Mouse (Mus musculus): ENCODE measurements around the gene Kifc3. TPM values are rescaled to one million over a fixed set of nuclear protein-coding genes. Genes with fewer than 3 reads are reported as not detected.
A peak's percentile ranks its signal among the peaks of the same experiment; 100 is the strongest.

Gene Kifc3
- 16.9 and 23.0 TPM in 2 replicates for polyA plus RNA-seq (2015; fragmentation: Nextera tagmentation; extraction: Ambion mirVana)

GRCm38 (mm10) chr8:95202649-95203275, at the start of gene Kifc3:
Kifc3 (minus strand) TSS chr8:95202812.
- no peak for ATAC-seq (replicated peaks; ENCODE audit: extremely low read depth, insufficient read depth, low FRiP score)
- 53% methylated on average over 14 of the region's 14 CpGs for WGBS
- H3K9ac ChIP-seq (ENCODE audit: low read length), result no peak within 1 kb of the TSS

GRCm38 (mm10) chr8:95252056-95252455, 49.4 kb upstream of the Kifc3 start:
- ATAC-seq (replicated peaks; ENCODE audit: extremely low read depth, insufficient read depth, low FRiP score), result no peak
- no peaks in the 10 kb centered on the region for H3K4me1 ChIP-seq (ENCODE audit: control insufficient read depth, insufficient read depth, low read length)
- H3K27ac ChIP-seq (ENCODE audit: low read length), result no peak overlapping the region
- WGBS, result 65% methylated on average over 9 of the region's 9 CpGs
- H3K27me3 ChIP-seq (ENCODE audit: control insufficient read depth, insufficient read depth, low read length), result no peaks in the 10 kb centered on the region
- H3K4me2 ChIP-seq (ENCODE audit: low read depth, low read length), result no peak overlapping the region
- H3K9me3 ChIP-seq (replicated peaks; ENCODE audit: control insufficient read depth, low read length), result no peaks in the 10 kb centered on the region
- H3K9ac ChIP-seq (ENCODE audit: low read length), result no peak overlapping the region
- no peaks in the 10 kb centered on the region for H3K36me3 ChIP-seq (ENCODE audit: control insufficient read depth, insufficient read depth)
- H3K4me3 ChIP-seq (ENCODE audit: low read length), result no peak overlapping the region

More at GRCm38 (mm10) chr8:95202649-95203275, at the start of gene Kifc3:
- no peak within 1 kb of the TSS for H3K4me2 ChIP-seq (ENCODE audit: low read depth, low read length)
- no peak within 1 kb of the TSS for H3K4me3 ChIP-seq (ENCODE audit: low read length)
- no peak within 1 kb of the TSS for H3K27ac ChIP-seq (ENCODE audit: low read length)
- H3K9me3 ChIP-seq (replicated peaks; ENCODE audit: control insufficient read depth, low read length), result no peaks in the 10 kb centered on the region
- no peaks in the 10 kb centered on the region for H3K4me1 ChIP-seq (ENCODE audit: control insufficient read depth, insufficient read depth, low read length)
- no peaks in the 10 kb centered on the region for H3K36me3 ChIP-seq (ENCODE audit: control insufficient read depth, insufficient read depth)
- H3K27me3 ChIP-seq (ENCODE audit: control insufficient read depth, insufficient read depth, low read length), result no peaks in the 10 kb centered on the region

- Histone ChIP-seq H3K27ac (ENCODE audit: low read length) (no peak overlapping the region), H3K27me3 (ENCODE audit: control insufficient read depth, insufficient read depth, low read length) (no peaks in the 10 kb centered on the region), H3K36me3 (ENCODE audit: control insufficient read depth, insufficient read depth) (no peaks in the 10 kb centered on the region), H3K4me1 (ENCODE audit: control insufficient read depth, insufficient read depth, low read length) (peaks cover 8% of the 10 kb centered on the region), H3K4me3 (ENCODE audit: low read length) (no peak overlapping the region), H3K4me2 (ENCODE audit: low read depth, low read length) (no peak overlapping the region), H3K9me3 (replicated peaks; ENCODE audit: control insufficient read depth, low read length) (no peaks in the 10 kb centered on the region), H3K9ac (ENCODE audit: low read length) (no peak overlapping the region)
- 54% methylated on average over 4 of the region's 4 CpGs for WGBS
- no peak for ATAC-seq (replicated peaks; ENCODE audit: extremely low read depth, insufficient read depth, low FRiP score)
Measured at GRCm38 (mm10) chr8:95249847-95250246, 47.2 kb upstream of the Kifc3 start.

- no peak for ATAC-seq (replicated peaks; ENCODE audit: extremely low read depth, insufficient read depth, low FRiP score)
- Histone ChIP-seq H3K4me3 (ENCODE audit: low read length) (no peak overlapping the region), H3K27me3 (ENCODE audit: control insufficient read depth, insufficient read depth, low read length) (no peaks in the 10 kb centered on the region), H3K36me3 (ENCODE audit: control insufficient read depth, insufficient read depth) (no peaks in the 10 kb centered on the region), H3K9ac (ENCODE audit: low read length) (no peak overlapping the region), H3K4me2 (ENCODE audit: low read depth, low read length) (no peak overlapping the region), H3K27ac (ENCODE audit: low read length) (no peak overlapping the region), H3K4me1 (ENCODE audit: control insufficient read depth, insufficient read depth, low read length) (peaks cover 20% of the 10 kb centered on the region), H3K9me3 (replicated peaks; ENCODE audit: control insufficient read depth, low read length) (no peaks in the 10 kb centered on the region)
- WGBS, result 78% methylated on average over 5 of the region's 5 CpGs
Measured at GRCm38 (mm10) chr8:95247277-95247676, 44.7 kb upstream of the Kifc3 start.

- no peak overlapping the region for H3K9ac ChIP-seq (ENCODE audit: low read length)
- H3K9me3 ChIP-seq (replicated peaks; ENCODE audit: control insufficient read depth, low read length), result no peaks in the 10 kb centered on the region
- H3K4me1 ChIP-seq (ENCODE audit: control insufficient read depth, insufficient read depth, low read length), result peaks cover 20% of the 10 kb centered on the region
- no peaks in the 10 kb centered on the region for H3K27me3 ChIP-seq (ENCODE audit: control insufficient read depth, insufficient read depth, low read length)
- peak; percentile 75 for ATAC-seq (replicated peaks; ENCODE audit: extremely low read depth, insufficient read depth, low FRiP score)
- H3K4me2 ChIP-seq (ENCODE audit: low read depth, low read length), result no peak overlapping the region
- no peaks in the 10 kb centered on the region for H3K36me3 ChIP-seq (ENCODE audit: control insufficient read depth, insufficient read depth)
- peak overlapping the region; percentile 64 for H3K27ac ChIP-seq (ENCODE audit: low read length)
- 35% methylated on average over 5 of the region's 5 CpGs for WGBS
- H3K4me3 ChIP-seq (ENCODE audit: low read length), result no peak overlapping the region
Measured at GRCm38 (mm10) chr8:95245180-95245579, 42.6 kb upstream of the Kifc3 start.

- Histone ChIP-seq H3K27me3 (ENCODE audit: control insufficient read depth, insufficient read depth, low read length) (no peaks in the 10 kb centered on the region), H3K9ac (ENCODE audit: low read length) (no peak overlapping the region), H3K36me3 (ENCODE audit: control insufficient read depth, insufficient read depth) (no peaks in the 10 kb centered on the region), H3K27ac (ENCODE audit: low read length) (no peak overlapping the region), H3K4me1 (ENCODE audit: control insufficient read depth, insufficient read depth, low read length) (peaks cover 20% of the 10 kb centered on the region), H3K9me3 (replicated peaks; ENCODE audit: control insufficient read depth, low read length) (no peaks in the 10 kb centered on the region), H3K4me3 (ENCODE audit: low read length) (no peak overlapping the region), H3K4me2 (ENCODE audit: low read depth, low read length) (no peak overlapping the region)
- 79% methylated on average over 4 of the region's 4 CpGs for WGBS
- ATAC-seq (replicated peaks; ENCODE audit: extremely low read depth, insufficient read depth, low FRiP score), result no peak
Measured at GRCm38 (mm10) chr8:95243853-95244252, 41.2 kb upstream of the Kifc3 start.

GRCm38 (mm10) chr8:95242826-95243571, 40.4 kb upstream of the Kifc3 start:
- no peak overlapping the region for H3K4me3 ChIP-seq (ENCODE audit: low read length)
- no peaks in the 10 kb centered on the region for H3K36me3 ChIP-seq (ENCODE audit: control insufficient read depth, insufficient read depth)
- no peaks in the 10 kb centered on the region for H3K9me3 ChIP-seq (replicated peaks; ENCODE audit: control insufficient read depth, low read length)
- H3K4me1 ChIP-seq (ENCODE audit: control insufficient read depth, insufficient read depth, low read length), result peaks cover 20% of the 10 kb centered on the region
- no peak overlapping the region for H3K27ac ChIP-seq (ENCODE audit: low read length)
- WGBS, result 47% methylated on average over 12 of the region's 12 CpGs
- no peak overlapping the region for H3K4me2 ChIP-seq (ENCODE audit: low read depth, low read length)
- no peak for ATAC-seq (replicated peaks; ENCODE audit: extremely low read depth, insufficient read depth, low FRiP score)
- no peaks in the 10 kb centered on the region for H3K27me3 ChIP-seq (ENCODE audit: control insufficient read depth, insufficient read depth, low read length)
- H3K9ac ChIP-seq (ENCODE audit: low read length), result no peak overlapping the region

GRCm38 (mm10) chr8:95242099-95242825, 39.6 kb upstream of the Kifc3 start:
- 86% methylated on average over 26 of the region's 26 CpGs for WGBS
- ATAC-seq (replicated peaks; ENCODE audit: extremely low read depth, insufficient read depth, low FRiP score), result no peak
- Histone ChIP-seq H3K4me1 (ENCODE audit: control insufficient read depth, insufficient read depth, low read length) (peaks cover 20% of the 10 kb centered on the region), H3K27me3 (ENCODE audit: control insufficient read depth, insufficient read depth, low read length) (no peaks in the 10 kb centered on the region), H3K4me3 (ENCODE audit: low read length) (no peak overlapping the region), H3K4me2 (ENCODE audit: low read depth, low read length) (no peak overlapping the region), H3K27ac (ENCODE audit: low read length) (no peak overlapping the region), H3K9me3 (replicated peaks; ENCODE audit: control insufficient read depth, low read length) (no peaks in the 10 kb centered on the region), H3K36me3 (ENCODE audit: control insufficient read depth, insufficient read depth) (no peaks in the 10 kb centered on the region), H3K9ac (ENCODE audit: low read length) (no peak overlapping the region)

GRCm38 (mm10) chr8:95235683-95236082, 33.1 kb upstream of the Kifc3 start:
- ATAC-seq (replicated peaks; ENCODE audit: extremely low read depth, insufficient read depth, low FRiP score), result no peak
- no peak overlapping the region for H3K9ac ChIP-seq (ENCODE audit: low read length)
- no peaks in the 10 kb centered on the region for H3K27me3 ChIP-seq (ENCODE audit: control insufficient read depth, insufficient read depth, low read length)
- no peaks in the 10 kb centered on the region for H3K4me1 ChIP-seq (ENCODE audit: control insufficient read depth, insufficient read depth, low read length)
- 2% methylated on average over 3 of the region's 3 CpGs for WGBS
- H3K27ac ChIP-seq (ENCODE audit: low read length), result no peak overlapping the region
- no peak overlapping the region for H3K4me3 ChIP-seq (ENCODE audit: low read length)
- no peaks in the 10 kb centered on the region for H3K9me3 ChIP-seq (replicated peaks; ENCODE audit: control insufficient read depth, low read length)
- H3K4me2 ChIP-seq (ENCODE audit: low read depth, low read length), result no peak overlapping the region
- no peaks in the 10 kb centered on the region for H3K36me3 ChIP-seq (ENCODE audit: control insufficient read depth, insufficient read depth)

All from heart, embryonic 16.5 days (tissue).